Mouse (Mus musculus) myocyte (in vitro differentiated cells): ENCODE measurements at regions not wholly inside any gene's neighbourhood (a gene's known extent, or its start where the extent isn't known, plus 50 kb on each side); places are given as distances from the start of the nearest gene placed in this dataset.
A peak's percentile ranks its signal among the peaks of the same experiment; 100 is the strongest.

ENCODE experiments used
- H3K27me3 ChIP-seq: one replicate; pipeline ENCODE4 v1.6.1; 2011; ENCODE audit not compliant: control insufficient read depth, insufficient read depth, insufficient read length
- H3K36me3 ChIP-seq: one replicate; pipeline ENCODE4 v1.6.1; 2011; ENCODE audit not compliant: control insufficient read depth, insufficient read depth
- H3K4me2 ChIP-seq: one replicate; pipeline ENCODE4 v1.6.1; 2011; ENCODE audit warnings: low read depth, control low read depth
- H3K4me3 ChIP-seq: one replicate; pipeline ENCODE4 v1.5.1; 2011; ENCODE audit warnings: mild to moderate bottlenecking, control low read depth, moderate library complexity
- H3K79me2 ChIP-seq: one replicate; pipeline ENCODE4 v1.6.1; 2011; ENCODE audit not compliant: control insufficient read depth, insufficient read depth
- H3ac ChIP-seq: one replicate; pipeline ENCODE4 v1.6.1; 2011; ENCODE audit not compliant: control insufficient read depth, insufficient read length
- CEBPB ChIP-seq: IDR thresholded peaks from 2 replicates; pipeline ENCODE4 v1.6.1; 2011; ENCODE audit warnings: mild to moderate bottlenecking, moderate library complexity; ENCODE audit not compliant: poor library complexity, insufficient read depth, severe bottlenecking
- E2F4 ChIP-seq: IDR thresholded peaks from one replicate; pipeline ENCODE4 v1.6.1; 2011; ENCODE audit warnings: mild to moderate bottlenecking, control low read depth, moderate library complexity; ENCODE audit not compliant: insufficient read depth
- MAX ChIP-seq: IDR thresholded peaks from one replicate; pipeline ENCODE4 v1.6.1; 2011; ENCODE audit warnings: low read depth, mild to moderate bottlenecking, control low read depth
- MYOD1 ChIP-seq, 3 experiments: IDR thresholded peaks; one replicate each; pipeline ENCODE4 v1.6.1; 2011; ENCODE audit warnings: control low read depth in 2 of 3, low read depth in 2 of 3, mild to moderate bottlenecking in 2 of 3, moderate library complexity in 1 of 3; ENCODE audit not compliant: insufficient read length in 2 of 3, control insufficient read depth in 1 of 3
- MYOG ChIP-seq, 3 experiments: IDR thresholded peaks; one replicate each; pipeline ENCODE4 v1.6.1; 2011; ENCODE audit warnings: control low read depth in 2 of 3, low read depth in 2 of 3, mild to moderate bottlenecking in 2 of 3; ENCODE audit not compliant: insufficient read length in 2 of 3, control insufficient read depth in 1 of 3, insufficient read depth in 1 of 3
- POLR2A ChIP-seq: IDR thresholded peaks from one replicate; pipeline ENCODE4 v1.6.1; 2011; ENCODE audit warnings: low read depth, mild to moderate bottlenecking, control low read depth, moderate library complexity; ENCODE audit not compliant: insufficient read length
- POLR2AphosphoS2 ChIP-seq: IDR thresholded peaks from one replicate; pipeline ENCODE4 v1.6.1; 2011; ENCODE audit warnings: low read depth, control low read depth; ENCODE audit not compliant: insufficient read length
- REST ChIP-seq: IDR thresholded peaks from one replicate; pipeline ENCODE4 v1.6.1; 2011; ENCODE audit warnings: mild to moderate bottlenecking, control low read depth, moderate library complexity; ENCODE audit not compliant: insufficient read depth, insufficient read length
- SRF ChIP-seq: IDR thresholded peaks from one replicate; pipeline ENCODE4 v1.6.1; 2011; ENCODE audit warnings: low read depth; ENCODE audit not compliant: control insufficient read depth, insufficient read length
- TCF12 ChIP-seq: IDR thresholded peaks from one replicate; pipeline ENCODE4 v1.6.1; 2011; ENCODE audit warnings: mild to moderate bottlenecking, control low read depth; ENCODE audit not compliant: poor library complexity, insufficient read depth, severe bottlenecking
- TCF3 ChIP-seq: IDR thresholded peaks from one replicate; pipeline ENCODE4 v1.6.1; 2011; ENCODE audit warnings: low read depth, control low read depth; ENCODE audit not compliant: insufficient read length
- USF1 ChIP-seq: IDR thresholded peaks from one replicate; pipeline ENCODE4 v1.6.1; 2011; ENCODE audit warnings: low read depth, mild to moderate bottlenecking, control low read depth, moderate library complexity

DNA sequence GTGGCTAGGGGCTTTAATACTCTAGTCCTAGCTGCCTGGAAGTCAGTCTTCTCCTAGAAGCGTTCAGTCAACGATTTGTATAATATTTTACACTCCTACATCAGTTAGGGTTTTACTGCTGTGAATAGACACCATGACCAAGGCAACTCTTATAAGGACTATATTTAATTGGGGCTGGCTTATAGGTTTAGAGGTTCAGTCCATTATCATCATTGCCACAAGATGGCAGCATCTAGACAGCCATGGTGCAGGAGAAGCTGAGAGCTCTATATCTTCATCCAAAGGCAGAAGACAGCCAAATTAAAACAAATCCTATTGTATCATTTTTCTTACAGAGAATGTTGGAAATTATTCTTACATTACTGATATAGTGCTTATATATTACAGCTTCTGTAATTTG, 167.0 kb upstream of the Ndn start:
- no peaks in the 10 kb centered on the region for H3K79me2 ChIP-seq
- no peak overlapping the region for H3K4me3 ChIP-seq
- no peak overlapping the region for H3ac ChIP-seq
- no peaks in the 10 kb centered on the region for H3K27me3 ChIP-seq
- TF ChIP-seq TCF3 (no peak), E2F4 (no peak), MYOG (IDR thresholded peaks at IDR 0.05; ENCODE audit: control insufficient read depth in 1 of 3, insufficient read depth in 1 of 3, insufficient read length in 2 of 3, low read depth in 2 of 3) (no peak), REST (no peak), USF1 (no peak), TCF12 (no peak), POLR2A (no peak), SRF (no peak), CEBPB (no peak), POLR2AphosphoS2 (no peak), MAX (no peak), MYOD1 (IDR thresholded peaks at IDR 0.05; ENCODE audit: control insufficient read depth in 1 of 3, insufficient read length in 2 of 3, low read depth in 2 of 3) (no peak)
- no peaks in the 10 kb centered on the region for H3K36me3 ChIP-seq
- H3K4me2 ChIP-seq = no peak overlapping the region

GRCm38 (mm10) chr7:62208529-62208928, 137.8 kb upstream of the Ndn start:
- no peaks in the 10 kb centered on the region for H3K36me3 ChIP-seq
- no peaks in the 10 kb centered on the region for H3K27me3 ChIP-seq
- no peak overlapping the region for H3ac ChIP-seq
- no peaks in the 10 kb centered on the region for H3K79me2 ChIP-seq
- no peak overlapping the region for H3K4me3 ChIP-seq
- no peak overlapping the region for H3K4me2 ChIP-seq
- TF ChIP-seq E2F4 = no peak
- TF ChIP-seq REST = no peak
- TF ChIP-seq MAX = no peak

- TF ChIP-seq REST (no peak), CEBPB (no peak), TCF12 (no peak), SRF (no peak), USF1 (no peak), MYOD1 (IDR thresholded peaks at IDR 0.05; ENCODE audit: control insufficient read depth in 1 of 3, insufficient read length in 2 of 3, low read depth in 2 of 3) (no peak), TCF3 (no peak), MYOG (IDR thresholded peaks at IDR 0.05; ENCODE audit: control insufficient read depth in 1 of 3, insufficient read depth in 1 of 3, insufficient read length in 2 of 3, low read depth in 2 of 3) (no peak), POLR2A (no peak), POLR2AphosphoS2 (no peak), E2F4 (no peak), MAX (no peak)
- Histone ChIP-seq H3K36me3 (no peaks in the 10 kb centered on the region), H3K4me3 (no peak overlapping the region), H3K79me2 (no peaks in the 10 kb centered on the region), H3ac (no peak overlapping the region), H3K4me2 (peak overlapping the region; percentile 58), H3K27me3 (no peaks in the 10 kb centered on the region)
Measured at GRCm38 (mm10) chr7:62209117-62209700, 137.2 kb upstream of the Ndn start.

DNA sequence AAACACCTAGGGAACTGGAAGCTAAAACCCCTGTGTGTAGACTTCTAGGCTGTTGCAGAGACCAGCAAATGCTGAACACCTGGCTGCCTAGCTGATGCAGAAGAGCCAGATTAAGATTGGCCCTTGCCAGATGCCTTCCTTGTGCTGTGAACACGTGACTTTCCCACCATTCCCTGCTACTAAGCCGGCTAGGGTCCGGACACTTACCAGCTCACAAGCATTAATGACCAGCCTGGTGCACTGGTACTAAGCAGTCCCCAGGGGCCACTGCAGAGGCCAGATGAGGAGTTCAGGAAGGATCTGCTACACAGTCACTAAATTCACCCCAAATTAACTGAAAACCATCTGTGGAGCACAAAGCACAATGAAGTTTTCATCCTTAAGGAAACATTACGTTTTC, 121.2 kb upstream of the Ndn start:
- Histone ChIP-seq H3K4me2 (no peak overlapping the region), H3K27me3 (peaks cover 5% of the 10 kb centered on the region), H3K79me2 (no peaks in the 10 kb centered on the region), H3K4me3 (no peak overlapping the region), H3ac (no peak overlapping the region), H3K36me3 (no peaks in the 10 kb centered on the region)
- no peak for TF ChIP-seq MYOG (IDR thresholded peaks at IDR 0.05; ENCODE audit: control insufficient read depth in 1 of 3, insufficient read depth in 1 of 3, insufficient read length in 2 of 3, low read depth in 2 of 3)
- no peak for TF ChIP-seq TCF12
- TF ChIP-seq MYOD1 (IDR thresholded peaks at IDR 0.05; ENCODE audit: control insufficient read depth in 1 of 3, insufficient read length in 2 of 3, low read depth in 2 of 3) = no peak
- TF ChIP-seq E2F4 = no peak
- TF ChIP-seq USF1 = no peak
- TF ChIP-seq POLR2A = no peak
- TF ChIP-seq MAX = no peak
- no peak for TF ChIP-seq POLR2AphosphoS2
- no peak for TF ChIP-seq SRF
- no peak for TF ChIP-seq REST
- TF ChIP-seq CEBPB = no peak
- no peak for TF ChIP-seq TCF3

GRCm38 (mm10) chr7:62227727-62228126, 118.6 kb upstream of the Ndn start:
- peaks cover 5% of the 10 kb centered on the region for H3K27me3 ChIP-seq
- TF ChIP-seq MYOG (IDR thresholded peaks at IDR 0.05; ENCODE audit: control insufficient read depth in 1 of 3, insufficient read depth in 1 of 3, insufficient read length in 2 of 3, low read depth in 2 of 3) = no peak
- no peak for TF ChIP-seq TCF3
- TF ChIP-seq USF1 = no peak
- no peak for TF ChIP-seq REST
- no peak for TF ChIP-seq CEBPB
- TF ChIP-seq POLR2A = no peak
- TF ChIP-seq E2F4 = no peak
- no peak for TF ChIP-seq MAX
- H3K79me2 ChIP-seq = no peaks in the 10 kb centered on the region
- no peak overlapping the region for H3K4me2 ChIP-seq
- no peak overlapping the region for H3K4me3 ChIP-seq
- no peaks in the 10 kb centered on the region for H3K36me3 ChIP-seq
- H3ac ChIP-seq = no peak overlapping the region
